Mouse (Mus musculus) forelimb bud, embryonic 11.5 days (tissue): ENCODE data around the gene Fam241b.
A peak's percentile ranks its signal among the peaks of the same experiment; 100 is the strongest.

ENCODE experiments used
- DNase-seq: peaks from one replicate; pipeline ENCODE4 v3.0.0-alpha.2; 2012; ENCODE audit warnings: low read depth, low spot score

The Fam241b gene

DNA sequence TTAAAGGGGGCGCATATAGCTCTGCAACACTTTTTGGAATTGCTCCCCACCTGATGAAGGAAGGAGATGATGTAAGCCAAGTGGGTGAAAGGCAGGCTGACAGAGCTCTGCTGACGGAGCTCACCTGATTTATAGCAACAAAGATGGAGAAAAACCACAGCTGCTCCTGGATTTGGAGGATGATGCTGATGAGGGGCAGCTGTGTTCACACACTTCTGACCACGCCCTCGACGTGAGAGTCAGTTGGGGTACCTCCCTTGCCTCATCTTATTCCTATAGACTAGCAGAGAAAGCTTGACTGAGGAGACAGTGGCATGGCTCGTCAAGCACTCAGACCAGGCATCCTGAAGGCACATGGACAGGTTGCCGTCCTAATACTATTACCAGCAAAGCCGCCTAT, at the start of gene Fam241b:
Fam241b (minus strand) TSS at position 101 of the 400 bp plus-strand sequence.
- DNase-seq: no peak

- DNase-seq: no peak
Measured at GRCm38 (mm10) chr10:62192701-62193157, 49.0 kb upstream of the Fam241b start.

DNA sequence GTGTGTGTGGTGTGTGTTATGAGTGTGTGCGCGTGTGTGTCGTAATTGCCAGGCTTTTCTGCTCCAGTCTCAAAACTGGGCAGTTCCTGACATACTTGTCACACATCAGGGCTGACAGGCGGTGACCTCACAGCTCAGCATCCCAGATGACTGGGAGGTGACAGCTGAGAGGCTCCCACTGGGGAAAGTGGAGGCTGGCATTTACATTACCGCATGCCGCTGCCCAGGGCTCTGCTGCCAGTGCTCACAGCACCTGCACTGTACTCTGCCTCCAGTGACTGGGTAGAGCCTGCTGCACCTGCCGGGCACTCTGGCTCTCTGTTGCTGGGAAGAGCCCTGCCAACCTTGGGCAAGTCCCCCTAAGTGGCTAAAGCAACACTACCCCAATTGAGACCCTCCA, 47.1 kb upstream of the Fam241b start:
- DNase-seq: no peak

DNA sequence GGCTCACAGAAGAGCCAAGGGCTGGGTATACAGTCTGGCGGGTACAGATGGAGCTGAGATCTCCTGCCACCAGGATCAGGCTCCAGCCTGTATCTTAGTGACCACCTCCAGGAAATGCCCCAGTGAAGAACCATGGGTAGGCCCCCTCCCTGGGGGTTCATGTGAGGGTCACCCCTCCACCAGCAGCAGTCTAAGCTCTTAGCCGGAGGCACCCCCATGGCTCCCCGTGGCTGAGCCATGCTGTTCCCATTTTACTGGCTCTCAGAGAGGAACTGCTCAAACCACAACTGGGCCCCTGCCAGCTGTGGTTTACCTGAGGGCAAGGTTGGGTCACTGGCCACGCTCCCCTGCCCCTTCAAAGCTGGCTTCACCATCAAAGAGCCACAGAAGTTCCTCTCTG, 46.2 kb upstream of the Fam241b start:
- no peak for DNase-seq

- DNase-seq: no peak
Measured at GRCm38 (mm10) chr10:62189303-62189702, 45.6 kb upstream of the Fam241b start.

GRCm38 (mm10) chr10:62186882-62187281, 43.2 kb upstream of the Fam241b start:
- peak; percentile 70 for DNase-seq

GRCm38 (mm10) chr10:62183053-62183452, 39.3 kb upstream of the Fam241b start:
- DNase-seq: peak; percentile 97

GRCm38 (mm10) chr10:62182471-62183014, 38.8 kb upstream of the Fam241b start:
- no peak for DNase-seq

GRCm38 (mm10) chr10:62181701-62182100, 38.0 kb upstream of the Fam241b start:
- no peak for DNase-seq

GRCm38 (mm10) chr10:62179944-62180343, 36.2 kb upstream of the Fam241b start:
- no peak for DNase-seq

- no peak for DNase-seq
Measured at GRCm38 (mm10) chr10:62174533-62175313, 31.0 kb upstream of the Fam241b start.

DNA sequence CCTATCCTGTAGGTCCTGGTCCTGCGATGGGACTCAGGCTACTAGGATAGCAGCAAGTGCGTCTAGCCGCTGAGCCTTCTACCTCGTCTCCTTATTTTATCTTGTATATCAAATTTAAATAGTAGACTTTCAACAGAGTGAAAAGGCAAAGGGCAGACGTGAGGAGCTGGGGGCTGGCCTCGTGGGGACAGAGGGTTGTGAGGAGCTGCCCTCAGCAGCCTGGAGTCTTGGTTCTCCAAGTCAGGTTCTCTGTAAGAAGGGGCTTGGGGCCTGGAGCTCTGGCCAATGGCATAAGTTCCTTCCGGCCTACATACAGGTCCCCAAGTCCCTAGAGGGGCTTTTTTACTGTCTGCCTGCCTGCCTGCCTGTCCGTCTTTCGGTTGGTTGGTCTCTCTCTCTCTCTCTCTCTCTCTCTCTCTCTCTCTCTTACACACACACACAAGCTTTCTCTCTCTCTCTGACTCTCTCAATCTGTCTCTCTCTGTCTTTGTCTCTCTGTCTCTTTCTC, 30.3 kb upstream of the Fam241b start:
- DNase-seq: no peak

GRCm38 (mm10) chr10:62172841-62173553, 29.3 kb upstream of the Fam241b start:
- no peak for DNase-seq

- no peak for DNase-seq
Measured at GRCm38 (mm10) chr10:62162410-62162809, 18.7 kb upstream of the Fam241b start.

GRCm38 (mm10) chr10:62149929-62150328, 6.2 kb upstream of the Fam241b start:
- no peak for DNase-seq

DNA sequence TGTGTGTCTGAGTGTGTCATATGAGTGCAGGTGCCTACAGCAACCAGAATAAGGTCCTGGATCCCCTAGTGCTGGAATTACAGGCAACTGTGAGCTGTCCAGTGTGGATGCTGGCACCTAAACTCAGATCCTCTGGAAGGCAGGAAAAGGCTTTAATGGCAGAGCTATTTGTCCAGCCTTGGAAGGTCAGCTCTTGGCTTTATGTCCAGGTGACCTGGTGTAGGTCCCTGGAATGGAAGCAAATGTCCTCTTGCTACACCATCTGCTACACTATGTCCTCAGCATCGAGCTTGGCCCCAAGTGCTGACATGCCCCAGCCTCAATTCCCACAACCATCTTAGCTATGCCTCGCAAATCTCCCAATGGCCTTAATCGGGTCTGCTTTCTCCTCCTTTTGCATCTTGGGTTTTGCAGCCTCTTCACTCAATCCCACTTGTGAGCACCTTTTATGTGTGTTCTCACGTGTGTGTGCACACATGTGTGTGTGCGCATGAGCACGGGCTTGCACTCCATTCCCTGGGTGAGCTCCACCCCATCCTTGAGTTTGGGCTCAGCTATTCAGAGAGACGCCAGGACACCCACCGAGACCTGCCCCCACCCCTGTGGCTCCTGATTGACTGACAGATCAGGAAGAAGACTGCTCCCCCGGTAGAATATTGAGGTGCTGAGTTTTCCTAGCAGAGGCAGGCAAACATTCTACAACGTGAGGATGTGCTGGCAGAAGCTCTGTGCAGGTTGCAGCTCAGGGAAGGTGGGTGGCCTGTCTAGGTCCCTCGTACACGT, 3.9 kb upstream of the Fam241b start:
- no peak for DNase-seq

DNA sequence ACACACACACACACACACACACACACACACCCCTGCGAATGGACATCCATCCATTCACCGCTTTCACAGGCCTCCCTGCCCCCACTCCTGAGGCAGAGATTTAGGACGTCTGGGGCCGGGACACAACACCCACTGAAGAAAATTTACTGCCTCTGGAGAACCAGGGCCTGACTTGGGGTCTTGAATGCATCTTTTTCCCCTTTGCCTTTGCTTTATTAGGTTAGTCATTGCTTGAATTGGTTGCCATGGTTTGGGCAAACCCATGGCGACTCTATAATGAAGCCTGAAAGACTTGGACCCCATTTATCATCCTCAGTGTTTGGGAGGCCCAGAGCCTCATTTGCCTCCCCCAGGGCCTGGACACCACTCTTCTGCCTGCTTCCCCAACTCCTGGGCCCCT, 2.2 kb upstream of the Fam241b start:
- DNase-seq: no peak

DNA sequence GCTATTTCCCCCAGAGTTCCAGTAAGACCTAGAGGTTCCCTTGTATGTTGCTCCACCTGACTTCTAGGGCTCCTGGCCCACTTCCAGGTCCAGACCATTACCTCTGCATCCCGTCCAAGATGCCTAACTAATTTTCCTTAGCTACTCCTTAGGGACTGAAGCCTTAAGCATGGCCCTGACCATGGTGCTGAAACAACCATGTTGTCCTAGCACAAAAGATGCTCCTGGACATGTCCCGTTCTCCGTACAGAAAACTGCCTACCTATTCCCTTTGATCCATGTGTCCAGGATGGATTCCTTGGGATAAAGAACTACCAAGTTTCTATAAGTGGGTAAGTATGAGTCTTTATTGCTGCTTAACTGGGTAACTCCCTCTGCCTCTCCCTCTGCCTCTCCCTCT, 5.7 kb downstream of the Fam241b start:
- peak; percentile 62 for DNase-seq

GRCm38 (mm10) chr10:62137150-62137549, 6.6 kb downstream of the Fam241b start:
- no peak for DNase-seq

DNA sequence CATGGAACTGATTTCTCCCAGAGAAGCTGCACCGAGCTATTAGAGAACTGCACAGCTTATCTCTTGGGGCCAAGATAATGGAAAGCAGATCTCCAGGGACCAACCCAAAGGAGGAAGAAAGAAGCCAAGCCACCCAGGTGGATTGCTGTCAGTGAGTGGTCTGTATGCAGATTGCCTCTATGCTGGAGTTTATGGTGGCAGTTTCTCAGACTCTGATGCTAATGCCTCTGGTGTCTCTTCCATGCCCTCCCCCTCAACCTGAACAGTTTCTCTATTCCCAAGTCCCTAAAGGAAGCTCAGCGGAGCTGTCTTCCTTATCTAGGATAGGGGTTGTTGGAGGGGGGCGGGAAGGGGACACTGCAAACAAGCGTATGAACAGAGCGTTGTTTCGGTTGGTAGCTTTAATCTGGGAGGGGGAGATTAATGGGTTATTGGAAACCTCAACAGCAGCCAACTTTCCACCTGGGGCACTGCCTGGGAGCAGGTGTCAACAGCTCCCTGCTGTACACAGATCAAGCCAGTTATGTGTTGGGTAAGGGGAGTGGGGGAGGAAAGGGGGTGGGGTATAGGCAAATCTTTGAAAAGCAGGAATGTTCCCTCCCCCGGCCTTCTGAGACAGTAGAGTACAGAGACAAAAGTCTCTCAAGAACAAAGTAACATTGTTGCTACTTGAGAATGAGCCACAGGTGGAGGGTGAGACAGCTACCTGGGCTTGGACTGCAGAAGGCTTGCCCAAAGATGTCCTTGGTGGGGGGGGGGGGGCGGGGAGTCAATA, 7.8 kb downstream of the Fam241b start:
- no peak for DNase-seq
